Mouse (Mus musculus): ENCODE data around the gene Plbd2.

GRCm38 (mm10) chr5:120435731-120436501, 67.5 kb downstream of the Plbd2 start:
- TF ChIP-seq CTCF (IDR thresholded peaks at IDR 0.05; ENCODE audit: control insufficient read depth, insufficient read depth, low read length) (no peak), POLR2A (IDR thresholded peaks at IDR 0.05; ENCODE audit: borderline replicate concordance, control insufficient read depth, low read depth, low read length) (no peak)
